Mouse (Mus musculus): ENCODE measurements at regions not wholly inside any gene's neighbourhood (a gene's known extent, or its start where the extent isn't known, plus 50 kb on each side); places are given as distances from the start of the nearest gene placed in this dataset.

DNA sequence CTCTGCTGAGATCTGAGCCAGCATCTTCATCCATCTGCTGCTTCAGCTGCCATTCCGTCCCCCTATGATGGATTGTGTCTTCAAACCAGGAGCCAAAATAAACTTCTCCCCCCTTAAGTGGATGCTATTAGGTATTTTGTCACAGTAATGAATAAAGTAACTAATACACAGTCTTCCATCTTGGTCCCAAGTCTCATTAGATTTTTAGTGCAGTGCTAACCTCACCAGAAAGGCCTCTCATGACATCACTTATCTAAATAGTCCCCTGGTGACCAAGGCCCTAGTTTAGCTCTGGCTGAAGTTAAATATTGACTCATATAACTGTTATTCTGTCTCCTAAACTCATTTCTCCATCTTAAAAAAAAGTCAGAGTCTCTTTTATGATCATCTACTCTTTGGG lies 658.1 kb downstream of the Ntrk3 start:
- TF ChIP-seq POLR2A (IDR thresholded peaks at IDR 0.05; ENCODE audit: insufficient read depth, low read length) (no peak), CTCF (IDR thresholded peaks at IDR 0.05; ENCODE audit: low read depth, low read length) (no peak)

Measured in ES-Bruce4 (cell line).